Mouse (Mus musculus) adrenal gland, postnatal 4 days (tissue): ENCODE measurements around the gene Ccdc34. TPM values are rescaled to one million over a fixed set of nuclear protein-coding genes. Genes with fewer than 3 reads are reported as not detected.

ENCODE experiments used
- DNase-seq, 2 experiments: peaks; one replicate each; pipeline ENCODE4 v3.0.0; 2021 to 2022; ENCODE audit warnings: low spot score in 2 of 2, mixed read lengths in 2 of 2
- total RNA-seq, 2 experiments: library from RNA; stranded (reverse); gene quantifications; 2 replicates each; pipeline ENCODE4 v1.2.3; 2021

Gene Ccdc34
- total RNA-seq, 2 experiments from 2014 or later, result 25.0 to 31.0 TPM

- no peak for DNase-seq
Measured at GRCm38 (mm10) chr2:110176761-110177400, 159.3 kb downstream of the Ccdc34 start.

GRCm38 (mm10) chr2:110177406-110177805, 159.8 kb downstream of the Ccdc34 start:
- no peak for DNase-seq

- DNase-seq, result peak in 1 of 2 experiments; percentile 31
Measured at GRCm38 (mm10) chr2:110177879-110178278, 160.3 kb downstream of the Ccdc34 start.

- no peak for DNase-seq
Measured at GRCm38 (mm10) chr2:110179669-110180315, 162.2 kb downstream of the Ccdc34 start.

- DNase-seq, result no peak
Measured at GRCm38 (mm10) chr2:110180316-110180670, 162.7 kb downstream of the Ccdc34 start.

- DNase-seq, result no peak
Measured at GRCm38 (mm10) chr2:110181666-110182065, 164.0 kb downstream of the Ccdc34 start.

- no peak for DNase-seq
Measured at GRCm38 (mm10) chr2:110182248-110182647, 164.6 kb downstream of the Ccdc34 start.

- DNase-seq, result no peak
Measured at GRCm38 (mm10) chr2:110182795-110183486, 165.3 kb downstream of the Ccdc34 start.

GRCm38 (mm10) chr2:110184071-110184470, 166.5 kb downstream of the Ccdc34 start:
- no peak for DNase-seq

- no peak for DNase-seq
Measured at GRCm38 (mm10) chr2:110186427-110186980, 168.9 kb downstream of the Ccdc34 start.

GRCm38 (mm10) chr2:110188696-110189397, 171.2 kb downstream of the Ccdc34 start:
- no peak for DNase-seq

- no peak for DNase-seq
Measured at GRCm38 (mm10) chr2:110190416-110190815, 172.8 kb downstream of the Ccdc34 start.

GRCm38 (mm10) chr2:110191186-110191690, 173.6 kb downstream of the Ccdc34 start:
- DNase-seq, result no peak

GRCm38 (mm10) chr2:110191965-110192701, 174.5 kb downstream of the Ccdc34 start:
- DNase-seq, result peak in 1 of 2 experiments; percentile 61

- DNase-seq, result no peak
Measured at GRCm38 (mm10) chr2:110192702-110193312, 175.2 kb downstream of the Ccdc34 start.

- DNase-seq, result no peak
Measured at GRCm38 (mm10) chr2:110196551-110196950, 178.9 kb downstream of the Ccdc34 start.

- no peak for DNase-seq
Measured at GRCm38 (mm10) chr2:110199648-110200047, 182.0 kb downstream of the Ccdc34 start.

- DNase-seq, result no peak
Measured at GRCm38 (mm10) chr2:110201770-110202169, 184.2 kb downstream of the Ccdc34 start.

- no peak for DNase-seq
Measured at GRCm38 (mm10) chr2:110202716-110203497, 185.3 kb downstream of the Ccdc34 start.
